Mouse (Mus musculus) cerebellum, adult 9-10 months (tissue): ENCODE results near the gene Reps1.

Source experiments
- DNase-seq: peaks from one replicate; pipeline ENCODE4 v3.0.0; 2022

Reps1 gene

GRCm38 (mm10) chr10:18147224-18147623 lies 91.6 kb downstream of the Reps1 start:
- no peak for DNase-seq

GRCm38 (mm10) chr10:18162435-18162971 lies 106.8 kb downstream of the Reps1 start:
- DNase-seq: no peak
